Mouse (Mus musculus) bone marrow, adult 2 months (tissue): Measurements from ENCODE around the gene Scn11a.

ENCODE experiments used
- CTCF ChIP-seq: fragments of 200-500 bp; IDR thresholded peaks from 2 replicates; pipeline ENCODE4 v1.5.1; 2011; ENCODE audit warnings: low read length, control low read depth; ENCODE audit not compliant: control insufficient read depth, insufficient read depth
- POLR2A ChIP-seq: fragments of 200-500 bp; IDR thresholded peaks from 2 replicates; pipeline ENCODE4 v1.6.1; 2011; ENCODE audit warnings: low read depth, mild to moderate bottlenecking, control low read depth, low read length, borderline replicate concordance; ENCODE audit not compliant: control insufficient read depth

- TF ChIP-seq CTCF (no peak), POLR2A (no peak)
Measured at GRCm38 (mm10) chr9:119852347-119853030, 27.2 kb upstream of the Scn11a start.
